Mouse (Mus musculus): ENCODE measurements at regions not wholly inside any gene's neighbourhood (a gene's known extent, or its start where the extent isn't known, plus 50 kb on each side); places are given as distances from the start of the nearest gene placed in this dataset.
A peak's percentile ranks its signal among the peaks of the same experiment; 100 is the strongest.

DNA sequence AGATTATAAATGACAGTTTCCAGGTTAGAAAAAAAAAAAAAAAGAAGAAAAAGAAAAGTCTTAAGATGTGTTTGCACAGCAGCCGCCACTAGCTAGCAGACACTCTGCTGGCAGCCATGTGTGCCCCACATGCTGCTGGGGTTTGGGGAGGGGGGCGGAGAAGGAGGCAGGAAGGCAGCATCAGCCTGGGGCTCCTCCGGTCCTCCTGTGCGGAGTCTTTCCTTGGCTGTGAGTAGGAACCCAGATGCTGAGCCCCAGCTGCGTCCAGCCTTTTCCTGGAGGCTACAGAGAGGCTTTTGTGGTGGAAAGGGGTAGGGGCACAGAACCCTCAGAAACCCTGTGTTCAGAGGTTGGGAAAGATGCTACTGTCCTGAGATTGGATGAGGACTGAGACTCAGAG, 169.0 kb downstream of the Gadd45g start:
- peak; percentile 70 for DNase-seq (ENCODE audit: low spot score)

DNA sequence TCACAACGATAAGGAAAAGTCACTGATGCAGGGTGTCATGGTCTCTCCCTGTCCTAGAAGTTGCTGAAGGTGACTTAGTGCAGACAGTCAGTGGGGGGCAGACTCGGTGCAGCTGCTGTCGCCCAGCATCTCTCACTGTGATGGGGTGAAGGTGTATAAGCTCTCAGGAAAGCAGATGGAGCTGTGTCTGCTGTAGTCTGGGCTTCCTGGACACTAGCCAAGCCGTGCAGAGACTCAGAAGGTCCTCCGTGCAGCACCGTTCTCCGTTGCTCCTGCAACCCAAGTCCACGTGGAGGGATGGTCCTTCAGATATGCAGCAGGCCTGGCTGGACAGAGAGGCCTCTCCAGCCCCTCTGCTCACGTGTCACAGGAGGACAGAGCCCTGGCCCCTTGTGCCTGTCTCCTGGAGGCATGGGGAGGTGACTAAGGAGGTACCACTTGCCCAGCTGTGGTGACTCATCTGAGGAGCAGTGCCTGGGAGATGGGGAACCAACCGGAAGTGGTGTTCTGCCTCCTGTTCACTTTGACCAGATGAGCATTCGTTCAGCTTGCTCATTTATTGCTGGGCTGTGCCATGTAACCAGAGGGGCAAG, 171.2 kb downstream of the Gadd45g start:
- DNase-seq (ENCODE audit: low spot score) = no peak

DNA sequence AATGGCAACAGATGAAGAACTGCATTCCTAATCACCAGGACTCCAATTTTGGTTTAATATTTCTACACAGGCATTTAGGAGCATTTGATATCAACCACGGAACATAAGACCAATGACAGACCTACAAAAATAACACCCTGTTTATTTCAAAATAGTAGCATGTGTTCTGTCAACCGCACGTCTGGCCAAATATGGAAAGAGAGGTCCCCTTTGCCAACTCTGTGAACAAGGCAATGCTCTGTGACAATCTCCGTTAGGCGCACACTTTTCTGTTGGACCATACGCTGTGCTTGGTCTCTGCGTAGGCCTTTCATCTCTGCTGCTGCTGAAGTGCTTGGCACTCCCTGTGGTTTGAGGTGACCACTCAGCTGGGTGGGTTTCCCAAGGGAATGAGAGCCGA, 173.2 kb downstream of the Gadd45g start:
- no peak for DNase-seq (ENCODE audit: low spot score)

DNA sequence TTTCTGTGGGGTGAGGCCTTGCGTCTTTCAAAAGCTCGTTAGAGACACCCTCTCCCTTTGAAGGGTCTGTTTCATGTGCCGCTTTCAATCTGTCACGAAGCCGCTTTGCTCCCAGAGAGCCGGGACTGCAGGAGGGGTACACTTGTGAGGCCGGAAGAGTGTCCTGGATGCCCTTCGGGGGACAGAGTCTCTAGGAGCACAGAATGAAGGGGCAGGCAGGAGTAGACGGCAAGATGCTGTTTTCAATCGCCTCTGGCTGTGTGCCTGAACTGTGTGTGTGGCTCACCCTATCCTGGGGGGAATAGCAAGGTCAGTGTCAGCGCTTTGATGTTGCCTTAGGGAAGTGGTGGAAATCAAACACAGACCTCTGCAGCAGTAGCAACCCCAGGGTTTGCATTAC, 174.7 kb downstream of the Gadd45g start:
- DNase-seq (ENCODE audit: low spot score) = peak; percentile 61

DNA sequence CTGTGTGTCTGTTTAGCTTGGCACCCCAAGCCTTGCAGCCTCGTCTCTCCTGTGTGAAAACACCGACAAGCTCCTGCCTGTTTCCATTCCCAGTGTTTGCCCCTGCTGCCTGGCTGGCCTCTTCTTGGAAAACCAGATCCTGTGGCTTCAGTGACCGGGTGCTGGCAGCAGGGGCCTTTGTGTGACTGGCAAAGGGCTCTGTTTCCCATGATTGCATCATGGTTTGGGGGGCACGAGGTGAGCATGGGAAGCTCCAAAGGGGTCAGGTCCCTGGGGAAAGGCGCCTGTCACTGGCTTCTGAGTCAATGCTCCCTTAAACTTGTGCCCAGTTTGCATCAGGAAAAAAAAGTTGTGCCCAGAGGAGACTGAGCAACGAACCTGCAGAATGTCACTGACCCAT, 175.3 kb downstream of the Gadd45g start:
- DNase-seq (ENCODE audit: low spot score) = no peak

DNA sequence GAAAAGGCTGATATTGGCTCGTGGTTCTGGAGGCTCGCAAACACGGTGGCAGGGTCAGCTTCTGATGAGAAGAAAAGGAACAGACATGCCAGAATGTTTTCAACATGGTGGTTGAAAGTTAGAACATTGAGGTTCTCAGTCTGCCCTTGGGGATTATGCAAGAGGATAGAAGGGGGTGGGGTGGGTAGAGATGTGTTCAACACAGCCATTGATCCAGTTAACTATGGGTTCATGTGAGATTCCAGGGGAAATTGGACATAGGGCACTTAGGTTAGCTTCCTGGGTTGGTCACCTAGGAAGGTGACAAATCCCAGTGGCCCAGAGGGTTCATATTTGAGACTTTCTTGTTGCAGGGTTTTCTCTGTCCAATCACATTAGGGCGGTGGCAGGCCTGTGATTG, 176.1 kb downstream of the Gadd45g start:
- no peak for DNase-seq (ENCODE audit: low spot score)

GRCm38 (mm10) chr13:52024349-52024748, 177.9 kb downstream of the Gadd45g start:
- DNase-seq (ENCODE audit: low spot score) = peak; percentile 33

- DNase-seq (ENCODE audit: low spot score) = peak; percentile 62
These were observed 178.5 kb downstream of the Gadd45g start for GRCm38 (mm10) chr13:52024832-52025481.

GRCm38 (mm10) chr13:52025482-52025848, 179.0 kb downstream of the Gadd45g start:
- DNase-seq (ENCODE audit: low spot score) = peak; percentile 27

DNA sequence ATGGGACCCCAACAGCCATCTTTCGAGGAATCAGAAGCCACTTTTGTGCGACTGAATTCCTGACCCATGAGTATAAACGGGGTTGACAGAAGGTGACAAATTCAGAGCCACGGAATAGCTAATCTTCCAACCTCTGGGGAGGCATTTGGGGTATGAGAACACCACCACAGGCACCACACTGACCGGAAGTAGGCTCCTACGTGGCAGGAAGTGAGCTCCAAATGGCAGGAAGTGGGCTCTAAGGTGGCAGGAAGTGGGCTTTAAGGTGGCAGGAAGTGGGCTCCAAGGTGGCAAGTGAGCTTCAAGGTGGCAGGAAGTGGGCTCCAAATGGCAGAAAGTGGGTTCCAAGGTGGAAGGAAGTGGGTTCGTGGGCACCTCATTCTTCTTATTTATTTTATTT, 179.8 kb downstream of the Gadd45g start:
- DNase-seq (ENCODE audit: low spot score) = no peak

GRCm38 (mm10) chr13:52029868-52030422, 183.5 kb downstream of the Gadd45g start:
- DNase-seq (ENCODE audit: low spot score) = no peak

DNA sequence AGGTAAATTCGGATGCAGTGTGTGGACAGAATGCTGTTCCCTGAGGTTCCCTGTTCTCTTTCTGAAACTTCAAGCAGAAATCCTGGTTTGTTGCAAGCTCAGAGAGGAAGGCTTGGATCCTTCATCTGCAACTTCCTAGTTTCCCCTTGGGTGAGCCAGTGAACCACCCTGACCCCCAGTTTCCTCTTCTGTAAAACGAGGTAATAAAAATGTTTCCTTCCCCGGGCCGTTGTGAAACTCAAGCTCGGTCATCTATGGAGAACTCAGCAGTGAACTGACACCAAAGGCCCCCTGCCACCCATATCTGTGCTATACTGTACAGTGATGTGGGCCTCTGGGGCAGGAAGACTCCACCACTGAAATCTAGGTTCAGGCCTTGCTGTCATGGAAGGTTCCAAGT, 185.0 kb downstream of the Gadd45g start:
- DNase-seq (ENCODE audit: low spot score) = no peak

DNA sequence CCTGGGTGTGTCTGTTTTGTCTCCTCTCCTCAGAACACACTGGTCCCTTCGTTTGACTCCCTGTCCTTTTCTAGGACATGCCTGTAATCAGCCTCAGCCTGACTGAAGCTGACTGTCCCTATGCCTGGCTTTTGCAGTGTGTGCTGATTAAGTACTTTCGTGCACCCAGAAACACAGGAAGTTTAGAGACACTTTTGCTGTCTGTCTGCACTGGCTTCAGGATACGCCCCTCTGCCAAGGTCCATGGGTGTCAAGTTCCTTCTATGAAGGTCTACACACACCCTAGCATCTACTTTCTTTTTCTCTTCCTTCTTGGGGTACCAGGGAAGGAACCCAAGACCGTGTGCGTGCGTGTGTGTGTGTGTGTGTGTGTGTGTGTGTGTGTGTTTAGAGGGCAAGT, 189.3 kb downstream of the Gadd45g start:
- DNase-seq (ENCODE audit: low spot score) = no peak

GRCm38 (mm10) chr13:52036351-52036750, 189.9 kb downstream of the Gadd45g start:
- no peak for DNase-seq (ENCODE audit: low spot score)

DNA sequence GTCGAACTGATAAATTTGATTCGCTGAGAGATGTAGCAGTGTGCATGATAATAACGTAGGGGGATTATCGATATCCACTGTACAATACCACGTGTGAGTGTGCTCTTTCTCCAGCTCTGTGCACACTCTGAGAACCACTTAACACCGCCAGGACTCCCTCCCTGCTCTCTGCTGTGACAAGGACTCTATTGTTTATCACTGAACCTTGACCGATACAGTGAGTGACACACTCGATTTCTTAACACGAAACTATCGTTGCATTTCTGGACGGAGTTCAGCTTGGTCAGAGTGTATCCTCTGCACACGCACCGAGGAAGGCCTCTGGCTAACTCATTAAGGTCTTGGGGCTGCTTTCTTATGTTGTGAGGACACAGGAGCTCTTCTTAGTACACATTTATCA, 190.7 kb downstream of the Gadd45g start:
- no peak for DNase-seq (ENCODE audit: low spot score)

DNA sequence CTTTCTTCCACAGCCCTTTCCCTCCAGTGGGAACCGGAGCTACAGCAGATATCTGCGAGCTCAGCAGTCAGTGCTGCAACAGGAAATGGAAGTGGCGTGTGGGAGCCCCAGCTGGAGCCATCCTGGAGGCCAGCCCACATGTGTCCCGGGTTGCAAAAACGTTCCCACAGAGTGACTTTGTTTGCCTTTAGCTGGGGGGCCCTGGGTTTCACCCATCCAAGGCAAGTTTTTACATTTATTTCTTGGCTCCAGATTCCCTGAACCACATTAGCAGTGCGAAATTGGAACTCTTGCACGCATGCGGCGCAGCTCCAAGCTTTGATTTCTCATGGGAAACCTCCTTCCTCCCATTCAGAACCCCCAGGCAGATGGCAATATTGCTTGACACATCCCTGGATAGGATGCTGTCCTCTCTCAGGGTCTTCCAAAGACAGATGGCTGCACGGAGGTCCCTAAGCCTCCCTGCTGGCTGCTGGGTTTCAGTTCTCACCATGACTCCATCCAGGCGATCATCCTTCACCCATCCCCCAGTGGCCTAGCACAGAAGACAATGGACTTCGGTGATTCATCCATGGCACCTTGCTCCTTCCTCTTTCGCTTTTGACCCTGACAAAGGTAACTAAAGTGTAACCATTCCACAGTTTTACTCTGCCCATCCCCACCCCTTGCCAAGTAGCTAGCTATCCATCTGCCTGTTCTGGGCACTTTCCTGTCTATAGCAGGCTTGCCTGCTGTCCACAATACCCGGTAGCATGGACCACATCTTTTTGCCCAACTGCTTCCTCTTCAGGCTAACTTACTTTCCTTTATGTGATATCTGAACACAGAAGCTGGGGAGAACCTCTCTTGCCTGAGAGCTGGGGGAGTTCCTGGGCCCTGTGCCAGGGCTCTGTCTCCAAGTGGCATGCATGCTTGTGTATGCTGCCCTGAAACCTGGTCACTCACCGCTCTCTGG, 195.3 kb downstream of the Gadd45g start:
- DNase-seq (ENCODE audit: low spot score) = no peak

DNA sequence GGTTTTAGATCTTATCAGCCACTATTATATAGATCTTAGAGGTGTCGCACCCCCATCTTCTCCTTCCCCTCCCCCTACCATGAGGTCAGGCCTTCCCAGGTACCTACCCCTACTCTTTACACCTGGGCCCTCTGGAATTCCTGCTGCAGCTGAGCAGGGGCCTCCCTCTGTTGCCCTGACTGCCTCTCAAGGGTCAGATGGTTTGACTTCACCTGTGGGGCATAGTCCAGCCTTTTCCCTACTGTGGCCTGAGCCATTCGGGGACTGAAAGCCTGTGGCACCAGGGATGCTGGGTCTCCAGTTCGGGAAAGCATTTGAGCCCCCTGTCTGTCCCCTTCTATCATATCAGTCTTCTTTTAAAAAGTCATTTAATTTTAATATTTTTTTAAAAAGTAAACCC, 196.4 kb downstream of the Gadd45g start:
- no peak for DNase-seq (ENCODE audit: low spot score)

DNA sequence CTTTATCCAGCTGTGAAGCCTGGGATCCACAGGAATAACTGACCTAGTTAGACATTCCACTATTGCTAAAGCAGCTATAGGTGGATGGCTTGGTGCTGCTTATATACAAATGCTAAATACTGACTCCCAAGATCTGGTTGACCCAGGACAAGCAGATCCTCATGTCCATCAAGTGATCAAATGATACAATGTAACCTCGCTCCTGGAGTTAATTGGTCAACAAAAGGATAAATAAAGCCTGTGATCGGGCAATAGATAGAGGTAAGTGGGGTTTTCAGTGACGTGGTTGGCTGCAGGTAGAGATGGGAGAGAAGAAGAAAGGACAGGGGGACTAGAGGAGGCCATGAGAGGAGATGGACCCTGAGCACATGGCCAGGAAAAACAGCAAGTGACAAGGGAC, 197.4 kb downstream of the Gadd45g start:
- DNase-seq (ENCODE audit: low spot score) = no peak

- DNase-seq (ENCODE audit: low spot score) = no peak
These were observed 198.9 kb downstream of the Gadd45g start for GRCm38 (mm10) chr13:52045349-52045748.

- no peak for DNase-seq (ENCODE audit: low spot score)
These were observed 199.5 kb downstream of the Gadd45g start for GRCm38 (mm10) chr13:52046020-52046419.

- DNase-seq (ENCODE audit: low spot score) = no peak
These were observed 200.2 kb downstream of the Gadd45g start for GRCm38 (mm10) chr13:52046700-52047099.

DNA sequence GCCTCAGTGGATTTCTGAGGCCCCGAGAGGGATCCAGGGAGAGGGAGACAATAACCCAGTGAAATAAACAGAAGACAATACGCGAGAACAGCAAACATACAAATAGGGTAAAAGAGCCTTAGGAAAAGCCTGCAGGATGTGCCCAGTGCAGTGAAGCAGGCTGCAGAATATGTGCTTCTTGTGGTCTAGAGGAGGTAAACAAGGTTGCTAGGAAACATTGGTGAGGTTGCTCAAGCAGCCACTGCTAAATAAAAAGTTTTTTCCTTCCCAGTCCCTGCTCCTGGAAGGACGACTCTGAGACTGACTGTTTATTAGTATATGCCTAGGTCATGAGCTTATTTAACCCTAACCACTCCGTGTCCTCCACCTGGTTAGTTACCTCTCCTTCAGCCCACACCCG, 201.5 kb downstream of the Gadd45g start:
- DNase-seq (ENCODE audit: low spot score) = no peak

DNA sequence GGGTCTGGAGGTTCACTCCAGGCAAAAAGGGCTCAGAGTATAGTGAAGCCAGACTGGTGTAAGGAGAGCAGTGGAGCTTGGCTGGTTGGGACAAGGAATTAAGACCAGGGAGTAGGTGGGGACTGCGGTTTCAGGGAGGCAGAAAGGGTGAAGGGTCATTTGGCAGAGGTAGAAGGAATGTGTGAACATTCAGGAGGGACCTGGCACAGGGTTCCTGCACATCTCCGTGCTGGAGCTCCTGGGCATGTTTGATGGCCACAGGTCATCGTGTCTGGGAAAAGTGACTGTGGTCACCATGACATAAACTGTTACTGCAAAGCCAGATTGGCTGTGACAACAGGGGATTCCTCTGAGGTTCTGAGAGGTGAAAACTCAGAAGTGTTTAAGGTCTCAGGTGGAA, 202.3 kb downstream of the Gadd45g start:
- DNase-seq (ENCODE audit: low spot score) = no peak
